Mouse (Mus musculus) lung, embryonic 15.5 days (tissue): ENCODE results near the gene Mark4. TPM values are rescaled to one million over a fixed set of nuclear protein-coding genes. Genes with fewer than 3 reads are reported as not detected.
A peak's percentile ranks its signal among the peaks of the same experiment; 100 is the strongest.

Experiments used
- ATAC-seq: fragments of 200-750 bp; cut with Nextera tagmentation; 2 replicates; pipeline ENCODE4 v1.8.0; 2017; ENCODE audit warnings: moderate number of reproducible peaks, borderline replicate concordance; ENCODE audit not compliant: low FRiP score, low TSS enrichment; ENCODE audit errors: extremely low read depth
- H3K27ac ChIP-seq: fragments of 300-500 bp; sonication (generic); 2 replicates; pipeline ENCODE4 v1.5.1; 2015; ENCODE audit warnings: moderate library complexity, mild to moderate bottlenecking, inconsistent platforms
- H3K27me3 ChIP-seq: fragments of 300-500 bp; sonication (generic); 2 replicates; pipeline ENCODE4 v1.6.1; 2015; ENCODE audit warnings: inconsistent platforms
- H3K36me3 ChIP-seq: fragments of 300-500 bp; sonication (generic); 2 replicates; pipeline ENCODE4 v1.6.1; 2015; ENCODE audit warnings: inconsistent platforms
- H3K4me1 ChIP-seq: fragments of 300-500 bp; sonication (generic); 2 replicates; pipeline ENCODE4 v1.6.1; 2015; ENCODE audit warnings: inconsistent platforms
- H3K4me2 ChIP-seq: fragments of 300-500 bp; sonication (generic); 2 replicates; pipeline ENCODE4 v1.6.1; 2015; ENCODE audit warnings: inconsistent platforms, mild to moderate bottlenecking, moderate library complexity
- H3K4me3 ChIP-seq: fragments of 300-500 bp; sonication (generic); 2 replicates; pipeline ENCODE4 v1.5.1; 2015; ENCODE audit warnings: mild to moderate bottlenecking, inconsistent platforms
- H3K9ac ChIP-seq: fragments of 300-500 bp; sonication (generic); 2 replicates; pipeline ENCODE4 v1.6.1; 2015; ENCODE audit warnings: inconsistent platforms
- H3K9me3 ChIP-seq: fragments of 300-500 bp; sonication (generic); 2 replicates; pipeline ENCODE4 v1.6.1; 2016; ENCODE audit warnings: inconsistent platforms
- WGBS: fragments of 180-500 bp; shearing (Covaris S2); methylation state at CpG from one replicate; pipeline ENCODE4 v1.1.7; 2015; 5-methylcytosine and 5-hydroxymethylcytosine counted together
- polyA plus RNA-seq: library from polyadenylated mRNA; unstranded; fragments of >200 nt; fragmentation: Nextera tagmentation; extraction: Ambion mirVana; gene quantifications from 2 replicates; pipeline ENCODE4 v1.2.1, GENCODE M21; 2015

Mark4 gene
- polyA plus RNA-seq, 1 experiment from 2014 or later = 7.9 TPM

GRCm38 (mm10) chr7:19430402-19430801 is 28.2 kb downstream of the Mark4 start:
- Histone ChIP-seq H3K4me1 (no peaks in the 10 kb centered on the region), H3K27me3 (no peaks in the 10 kb centered on the region), H3K9ac (no peak overlapping the region), H3K36me3 (peaks cover 98% of the 10 kb centered on the region), H3K27ac (no peak overlapping the region), H3K4me2 (no peak overlapping the region), H3K9me3 (no peaks in the 10 kb centered on the region), H3K4me3 (no peak overlapping the region)
- ATAC-seq = no peak
- WGBS = 70% methylated on average over 6 of the region's 6 CpGs

- 72% methylated on average over 8 of the region's 8 CpGs for WGBS
These were observed 28.9 kb downstream of the Mark4 start for GRCm38 (mm10) chr7:19429726-19430125.

GRCm38 (mm10) chr7:19427999-19428650 is 30.5 kb downstream of the Mark4 start:
- Histone ChIP-seq H3K36me3 (peaks cover 79% of the 10 kb centered on the region), H3K4me1 (no peaks in the 10 kb centered on the region), H3K9ac (no peak overlapping the region), H3K4me3 (no peak overlapping the region), H3K27me3 (no peaks in the 10 kb centered on the region), H3K9me3 (no peaks in the 10 kb centered on the region), H3K4me2 (no peak overlapping the region), H3K27ac (no peak overlapping the region)
- ATAC-seq = no peak
- WGBS = 78% methylated on average over 15 of the region's 15 CpGs

More at GRCm38 (mm10) chr7:19429726-19430125, 28.9 kb downstream of the Mark4 start:
- Histone ChIP-seq H3K9ac (no peak overlapping the region), H3K4me1 (no peaks in the 10 kb centered on the region), H3K4me3 (no peak overlapping the region), H3K27ac (no peak overlapping the region), H3K9me3 (no peaks in the 10 kb centered on the region), H3K36me3 (peaks cover 95% of the 10 kb centered on the region), H3K27me3 (no peaks in the 10 kb centered on the region), H3K4me2 (no peak overlapping the region)
- ATAC-seq = no peak

DNA sequence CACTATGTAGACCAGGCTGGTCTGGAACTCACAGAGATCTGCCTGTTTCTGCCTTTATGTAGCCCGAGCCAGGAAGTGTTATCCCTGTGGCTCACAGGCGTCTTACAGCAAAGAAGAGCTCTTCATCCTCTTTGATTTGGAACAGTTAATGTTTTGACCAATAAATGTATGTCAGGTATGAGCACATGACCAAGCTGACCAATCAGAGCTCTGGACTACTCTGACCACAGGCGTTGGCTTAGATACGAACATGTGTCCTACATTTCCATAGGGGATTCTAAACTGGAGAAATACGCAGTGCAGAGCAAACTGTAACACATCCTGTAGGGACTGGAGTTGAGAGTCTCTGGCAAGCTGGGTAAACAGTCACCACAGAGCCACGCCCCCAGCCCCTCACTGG is 31.7 kb downstream of the Mark4 start:
- Histone ChIP-seq H3K4me1 (no peaks in the 10 kb centered on the region), H3K9ac (no peak overlapping the region), H3K9me3 (no peaks in the 10 kb centered on the region), H3K36me3 (peaks cover 67% of the 10 kb centered on the region), H3K4me3 (no peak overlapping the region), H3K27ac (no peak overlapping the region), H3K4me2 (no peak overlapping the region), H3K27me3 (no peaks in the 10 kb centered on the region)
- no peak for ATAC-seq
- WGBS = 91% methylated on average over 6 of the region's 6 CpGs

DNA sequence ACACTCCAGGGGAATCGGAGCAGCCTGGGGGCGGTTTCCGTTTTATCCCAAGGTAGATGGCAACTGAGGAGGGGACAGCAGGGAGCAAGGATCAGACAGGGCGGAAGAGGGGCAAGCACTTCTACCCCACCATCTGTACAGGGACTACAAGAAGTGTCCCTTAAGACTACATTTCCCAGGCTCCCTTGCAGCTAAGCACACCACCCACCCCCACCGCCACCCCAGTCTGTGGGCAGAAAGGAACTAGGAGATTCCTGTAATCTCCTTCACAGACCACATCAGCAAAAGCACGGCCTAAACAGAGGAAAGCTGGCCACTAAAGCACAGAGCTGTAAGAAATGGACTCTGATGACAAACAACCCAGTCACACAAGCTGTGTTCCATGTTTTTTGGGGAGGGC is 32.3 kb downstream of the Mark4 start:
- peaks cover 3% of the 10 kb centered on the region; the same call in 1 of the 2 replicates for H3K4me1 ChIP-seq
- no peak overlapping the region for H3K4me3 ChIP-seq
- H3K9ac ChIP-seq = no peak overlapping the region
- 74% methylated on average over 6 of the region's 6 CpGs for WGBS
- no peak overlapping the region for H3K27ac ChIP-seq
- peaks cover 3% of the 10 kb centered on the region; the same call in 1 of the 2 replicates for H3K27me3 ChIP-seq
- ATAC-seq = no peak
- H3K4me2 ChIP-seq = no peak overlapping the region
- peaks cover 62% of the 10 kb centered on the region for H3K36me3 ChIP-seq
- no peaks in the 10 kb centered on the region for H3K9me3 ChIP-seq

DNA sequence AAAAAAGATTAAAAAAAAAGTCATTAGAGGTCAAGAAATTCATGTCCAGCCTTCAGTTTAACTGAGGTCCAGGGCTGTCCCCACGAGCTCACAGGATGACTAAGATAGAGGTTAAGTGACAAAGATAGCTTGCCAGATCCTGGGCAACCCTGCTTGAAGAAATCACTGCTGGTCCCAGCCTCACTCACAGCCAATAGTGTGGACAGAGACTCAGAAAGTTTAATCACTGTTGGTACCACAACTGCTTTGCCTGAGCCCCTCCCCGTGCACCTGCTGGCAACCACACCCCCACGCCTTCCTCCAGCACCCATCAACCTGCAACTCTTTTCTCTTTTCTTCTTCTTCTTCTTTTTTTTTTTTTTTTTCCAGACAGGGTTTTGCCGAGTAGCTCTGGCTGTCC is 34.6 kb downstream of the Mark4 start:
- peaks cover 24% of the 10 kb centered on the region for H3K27me3 ChIP-seq
- peaks cover 40% of the 10 kb centered on the region for H3K36me3 ChIP-seq
- H3K4me3 ChIP-seq = no peak overlapping the region
- no peaks in the 10 kb centered on the region for H3K9me3 ChIP-seq
- H3K4me1 ChIP-seq = peaks cover 15% of the 10 kb centered on the region
- WGBS = 63% methylated on average over 4 of the region's 4 CpGs
- no peak overlapping the region for H3K27ac ChIP-seq
- H3K4me2 ChIP-seq = no peak overlapping the region
- no peak overlapping the region for H3K9ac ChIP-seq
- no peak for ATAC-seq

DNA sequence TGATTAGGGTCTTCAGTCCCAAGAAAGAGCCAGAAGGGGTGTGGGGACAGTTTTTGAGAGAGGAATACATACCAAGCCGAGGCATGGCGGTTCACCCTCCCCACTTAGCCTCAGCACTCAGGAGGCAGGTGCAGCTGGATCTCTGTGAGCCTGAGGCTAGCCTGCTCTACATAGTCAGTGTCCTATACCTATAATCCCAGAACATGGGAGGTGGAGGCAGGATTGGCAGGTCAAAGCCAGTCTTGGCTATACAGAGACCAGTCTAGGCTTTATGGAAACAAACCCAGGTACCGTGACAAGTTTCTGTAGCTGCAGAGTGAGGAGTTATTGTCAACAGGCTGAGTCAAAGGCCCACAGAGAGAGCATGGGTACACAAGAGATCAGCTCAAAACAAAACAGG is 35.5 kb downstream of the Mark4 start:
- 88% methylated on average over 3 of the region's 3 CpGs for WGBS
- Histone ChIP-seq H3K9ac (no peak overlapping the region), H3K9me3 (no peaks in the 10 kb centered on the region), H3K4me1 (peaks cover 15% of the 10 kb centered on the region), H3K27ac (no peak overlapping the region), H3K4me2 (no peak overlapping the region), H3K27me3 (peaks cover 25% of the 10 kb centered on the region), H3K4me3 (no peak overlapping the region), H3K36me3 (peaks cover 31% of the 10 kb centered on the region)
- no peak for ATAC-seq

GRCm38 (mm10) chr7:19420821-19421636 is 37.6 kb downstream of the Mark4 start:
- Histone ChIP-seq H3K27me3 (peaks cover 25% of the 10 kb centered on the region), H3K9ac (no peak overlapping the region), H3K27ac (no peak overlapping the region), H3K4me1 (peaks cover 19% of the 10 kb centered on the region), H3K4me2 (peak overlapping the region; percentile 77), H3K9me3 (no peaks in the 10 kb centered on the region), H3K4me3 (peak overlapping the region; percentile 36), H3K36me3 (peaks cover 10% of the 10 kb centered on the region)
- peak; percentile 90 for ATAC-seq
- WGBS = 11% methylated on average over 42 of the region's 43 CpGs

GRCm38 (mm10) chr7:19420121-19420520 is 38.5 kb downstream of the Mark4 start:
- H3K4me2 ChIP-seq = peak overlapping the region; percentile 44
- H3K4me1 ChIP-seq = peaks cover 19% of the 10 kb centered on the region
- H3K9me3 ChIP-seq = no peaks in the 10 kb centered on the region
- no peak for ATAC-seq
- peaks cover under 1% of the 10 kb centered on the region; the same call in 1 of the 2 replicates for H3K36me3 ChIP-seq
- WGBS = 6% methylated on average over 28 of the region's 28 CpGs
- H3K4me3 ChIP-seq = no peak overlapping the region
- peaks cover 25% of the 10 kb centered on the region for H3K27me3 ChIP-seq
- no peak overlapping the region for H3K9ac ChIP-seq
- no peak overlapping the region for H3K27ac ChIP-seq

GRCm38 (mm10) chr7:19416590-19416989 is 42.0 kb downstream of the Mark4 start:
- H3K4me2 ChIP-seq = no peak overlapping the region
- ATAC-seq = no peak
- WGBS = 47% methylated on average over 15 of the region's 15 CpGs
- no peaks in the 10 kb centered on the region for H3K9me3 ChIP-seq
- H3K27me3 ChIP-seq = peaks cover 24% of the 10 kb centered on the region
- no peaks in the 10 kb centered on the region for H3K36me3 ChIP-seq
- H3K4me1 ChIP-seq = peaks cover 18% of the 10 kb centered on the region
- no peak overlapping the region for H3K27ac ChIP-seq
- H3K4me3 ChIP-seq = no peak overlapping the region
- no peak overlapping the region for H3K9ac ChIP-seq

GRCm38 (mm10) chr7:19413525-19413924 is 45.1 kb downstream of the Mark4 start:
- Histone ChIP-seq H3K27me3 (no peaks in the 10 kb centered on the region), H3K9ac (no peak overlapping the region), H3K27ac (no peak overlapping the region), H3K9me3 (no peaks in the 10 kb centered on the region), H3K36me3 (no peaks in the 10 kb centered on the region), H3K4me1 (peaks cover 4% of the 10 kb centered on the region; the same call in 1 of the 2 replicates), H3K4me3 (no peak overlapping the region), H3K4me2 (no peak overlapping the region)
- no peak for ATAC-seq
- 81% methylated on average over 3 of the region's 3 CpGs for WGBS

DNA sequence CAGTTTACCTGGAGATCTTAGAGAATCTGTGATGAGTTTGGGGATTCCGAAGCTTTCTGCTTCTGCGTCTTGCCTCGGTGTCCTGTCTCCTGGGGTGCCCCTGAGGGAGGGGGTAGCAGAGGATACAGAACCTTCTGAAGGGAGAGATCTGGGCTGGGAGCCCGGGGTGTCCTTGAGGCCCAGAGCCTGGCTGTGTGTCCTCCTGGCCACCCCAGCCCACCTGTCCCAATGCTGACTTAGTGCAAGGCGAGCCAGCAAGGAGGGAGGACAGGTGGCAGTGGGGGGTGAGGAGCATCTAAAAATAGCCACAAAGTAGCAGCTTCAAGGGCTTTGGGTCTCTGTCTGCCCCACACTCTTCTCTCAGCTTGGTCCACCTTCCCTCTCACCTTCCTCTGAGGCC is 46.8 kb downstream of the Mark4 start:
- H3K36me3 ChIP-seq = no peaks in the 10 kb centered on the region
- H3K9ac ChIP-seq = no peak overlapping the region
- WGBS = 66% methylated on average over 5 of the region's 5 CpGs
- ATAC-seq = no peak
- no peak overlapping the region for H3K4me3 ChIP-seq
- no peaks in the 10 kb centered on the region for H3K27me3 ChIP-seq
- H3K27ac ChIP-seq = no peak overlapping the region
- no peaks in the 10 kb centered on the region for H3K9me3 ChIP-seq
- no peak overlapping the region for H3K4me2 ChIP-seq
- peaks cover 3% of the 10 kb centered on the region; the same call in 1 of the 2 replicates for H3K4me1 ChIP-seq
